Mouse (Mus musculus): ENCODE measurements at regions not wholly inside any gene's neighbourhood (a gene's known extent, or its start where the extent isn't known, plus 50 kb on each side); places are given as distances from the start of the nearest gene placed in this dataset.

DNA sequence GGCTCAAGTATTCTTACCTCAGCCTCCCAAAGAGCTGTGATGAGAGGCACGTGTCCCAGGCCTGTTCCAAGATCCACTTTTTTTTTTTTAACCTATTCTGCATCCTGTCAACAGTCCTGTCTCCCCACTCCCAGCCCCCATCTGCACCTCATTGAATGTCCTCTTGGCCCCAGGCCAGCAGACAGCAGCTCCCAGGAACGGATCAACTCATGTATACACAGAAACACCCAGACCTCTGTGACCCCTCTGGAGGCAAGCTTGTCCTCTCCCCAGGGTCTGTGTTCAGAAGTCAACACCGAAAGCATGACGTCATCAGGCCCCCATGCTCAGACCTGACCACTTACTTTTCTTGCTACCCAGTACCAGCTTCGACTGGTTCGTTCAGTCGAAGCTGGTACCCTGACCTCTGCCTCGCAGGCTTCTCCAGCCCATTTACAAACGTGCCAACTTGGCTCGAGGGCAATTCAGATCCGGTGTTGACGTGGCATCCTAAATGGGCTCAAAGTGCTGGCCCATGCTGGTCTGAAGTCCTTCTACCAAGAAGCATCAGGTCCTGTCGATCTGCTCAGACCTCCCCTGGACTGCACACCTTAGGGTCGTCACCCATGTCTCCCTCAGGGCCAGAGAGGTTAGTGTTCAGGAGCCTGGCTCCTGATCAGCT lies 60.7 kb upstream of the Otos start:
- Histone ChIP-seq H3K36me3 (ENCODE audit: insufficient read depth, low read length) (no peaks in the 10 kb centered on the region), H3K4me3 (ENCODE audit: low read depth, low read length) (no peak overlapping the region), H3K27me3 (replicated peaks; ENCODE audit: insufficient read depth, low read length) (no peaks in the 10 kb centered on the region), H3K27ac (ENCODE audit: low read length) (no peak overlapping the region), H3K4me1 (ENCODE audit: insufficient read depth, low read depth, low read length) (no peaks in the 10 kb centered on the region), H3K9me3 (ENCODE audit: low read length) (no peaks in the 10 kb centered on the region), H3K4me2 (replicated peaks; ENCODE audit: low read depth, low read length) (no peak overlapping the region), H3K9ac (replicated peaks; ENCODE audit: low read depth) (no peak overlapping the region)
- TF ChIP-seq EP300 (IDR thresholded peaks at IDR 0.05) (no peak), CTCF (IDR thresholded peaks at IDR 0.05) (no peak)
- ATAC-seq: no peak
- no peak for DNase-seq (ENCODE audit: low spot score)
- WGBS: 53% methylated on average over 14 of the region's 14 CpGs

DNA sequence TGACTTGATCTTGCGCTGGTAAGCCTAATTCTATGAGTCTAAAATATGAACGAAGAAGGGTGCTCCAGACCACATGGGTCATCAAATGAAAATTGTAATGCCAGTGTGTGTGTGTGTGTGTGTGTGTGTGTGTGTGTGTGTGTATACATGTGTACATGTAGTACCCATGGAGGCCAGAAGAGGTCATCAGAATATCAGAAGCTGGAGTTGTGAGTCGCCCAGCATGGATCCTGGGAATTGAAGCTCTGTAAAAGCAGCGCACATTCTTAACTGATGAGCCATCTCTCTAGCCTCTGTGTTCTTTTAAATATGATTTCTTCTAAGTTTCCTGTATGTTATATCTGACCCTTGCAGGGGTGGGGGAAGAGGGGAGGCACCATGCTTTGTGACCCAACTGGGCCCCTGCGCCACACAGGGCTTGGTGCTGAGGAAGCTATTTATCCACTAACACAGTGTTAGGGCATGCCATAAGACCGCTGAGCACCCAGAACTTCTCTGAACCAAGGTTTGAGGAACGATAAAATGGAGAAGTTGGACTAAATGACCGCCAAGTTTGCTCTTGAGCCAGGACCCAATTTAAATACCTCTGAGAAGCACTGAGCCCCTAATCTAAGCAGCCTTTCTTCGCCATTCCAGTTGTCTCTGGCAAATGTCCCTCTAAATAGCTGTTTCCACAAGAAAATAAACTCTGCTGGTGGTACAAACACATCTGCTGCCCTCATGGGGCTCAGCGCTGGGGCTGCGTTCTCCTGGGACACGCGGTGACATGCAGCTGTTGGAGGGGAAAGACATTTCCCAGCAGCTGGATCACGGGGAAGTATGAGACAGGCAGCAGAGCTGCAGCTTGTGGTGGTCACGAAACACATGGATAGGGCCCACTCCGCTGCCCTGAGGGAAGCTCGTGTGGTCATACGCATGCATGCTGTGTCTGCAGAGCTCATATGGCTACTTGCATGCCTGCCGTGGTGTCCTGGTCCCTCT lies 59.6 kb upstream of the Otos start:
- no peak overlapping the region for H3K9ac ChIP-seq (replicated peaks; ENCODE audit: low read depth)
- DNase-seq (ENCODE audit: low spot score): peak; percentile 32
- H3K4me3 ChIP-seq (ENCODE audit: low read depth, low read length): no peak overlapping the region
- H3K9me3 ChIP-seq (ENCODE audit: low read length): no peaks in the 10 kb centered on the region
- peak; percentile 72 for ATAC-seq
- H3K4me2 ChIP-seq (replicated peaks; ENCODE audit: low read depth, low read length): no peak overlapping the region
- 69% methylated on average over 19 of the region's 19 CpGs for WGBS
- no peaks in the 10 kb centered on the region for H3K4me1 ChIP-seq (ENCODE audit: insufficient read depth, low read depth, low read length)
- H3K27ac ChIP-seq (ENCODE audit: low read length): no peak overlapping the region
- no peaks in the 10 kb centered on the region for H3K27me3 ChIP-seq (replicated peaks; ENCODE audit: insufficient read depth, low read length)
- no peaks in the 10 kb centered on the region for H3K36me3 ChIP-seq (ENCODE audit: insufficient read depth, low read length)
- peak; percentile 40 for TF ChIP-seq CTCF (IDR thresholded peaks at IDR 0.05)
- TF ChIP-seq EP300 (IDR thresholded peaks at IDR 0.05): no peak

DNA sequence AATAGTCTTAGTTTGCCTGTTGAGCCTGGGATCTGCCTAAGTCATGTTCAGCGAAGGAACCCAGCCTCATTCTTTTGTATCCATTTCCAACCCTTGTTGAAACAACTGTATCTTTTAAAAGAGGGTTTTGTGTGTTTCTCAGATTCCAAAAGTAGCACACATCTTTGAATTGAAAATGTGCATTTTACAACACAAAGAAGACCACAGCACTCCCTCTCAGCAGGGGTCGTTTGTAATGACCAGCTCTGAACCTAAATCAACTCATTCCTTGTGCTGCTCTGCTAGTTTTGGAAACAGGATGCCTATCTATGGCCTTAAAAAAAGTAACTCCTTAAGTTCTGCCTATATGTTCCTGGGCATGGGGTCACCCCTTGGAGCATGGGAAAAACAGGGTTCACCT lies 58.8 kb upstream of the Otos start:
- no peak overlapping the region for H3K9ac ChIP-seq (replicated peaks; ENCODE audit: low read depth)
- ATAC-seq (no peak), DNase-seq (ENCODE audit: low spot score) (no peak)
- no peak overlapping the region for H3K4me3 ChIP-seq (ENCODE audit: low read depth, low read length)
- no peak overlapping the region for H3K4me2 ChIP-seq (replicated peaks; ENCODE audit: low read depth, low read length)
- 72% methylated on average over 2 of the region's 2 CpGs for WGBS
- H3K4me1 ChIP-seq (ENCODE audit: insufficient read depth, low read depth, low read length): no peaks in the 10 kb centered on the region
- no peak overlapping the region for H3K27ac ChIP-seq (ENCODE audit: low read length)
- TF ChIP-seq EP300 (IDR thresholded peaks at IDR 0.05): no peak
- no peak for TF ChIP-seq CTCF (IDR thresholded peaks at IDR 0.05)
- H3K36me3 ChIP-seq (ENCODE audit: insufficient read depth, low read length): no peaks in the 10 kb centered on the region
- no peaks in the 10 kb centered on the region for H3K9me3 ChIP-seq (ENCODE audit: low read length)
- H3K27me3 ChIP-seq (replicated peaks; ENCODE audit: insufficient read depth, low read length): no peaks in the 10 kb centered on the region

DNA sequence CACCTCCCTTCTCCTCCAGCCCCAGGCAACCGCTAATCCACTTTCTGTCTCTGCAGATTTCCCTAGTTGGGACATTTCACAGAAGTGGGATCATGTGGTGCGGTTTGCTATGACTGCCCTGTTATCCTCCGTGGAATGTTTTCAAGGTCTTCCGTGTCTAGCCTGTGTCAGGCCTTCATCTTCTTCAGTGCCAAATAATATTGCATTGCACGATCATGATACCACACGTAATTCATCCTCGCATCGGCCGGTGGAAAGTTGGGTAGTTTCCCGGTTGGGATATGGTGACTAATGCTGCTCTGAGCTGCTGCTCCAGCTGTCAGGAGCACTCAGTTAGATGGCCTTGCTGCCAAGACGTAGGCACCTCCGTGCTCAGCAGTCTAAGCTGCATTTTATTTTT lies 55.3 kb upstream of the Otos start:
- H3K9me3 ChIP-seq (ENCODE audit: low read length): no peaks in the 10 kb centered on the region
- no peaks in the 10 kb centered on the region for H3K36me3 ChIP-seq (ENCODE audit: insufficient read depth, low read length)
- 69% methylated on average over 12 of the region's 12 CpGs for WGBS
- H3K9ac ChIP-seq (replicated peaks; ENCODE audit: low read depth): no peak overlapping the region
- TF ChIP-seq EP300 (IDR thresholded peaks at IDR 0.05): no peak
- no peak for TF ChIP-seq CTCF (IDR thresholded peaks at IDR 0.05)
- no peak overlapping the region for H3K4me2 ChIP-seq (replicated peaks; ENCODE audit: low read depth, low read length)
- H3K4me3 ChIP-seq (ENCODE audit: low read depth, low read length): no peak overlapping the region
- ATAC-seq: peak; percentile 58
- H3K27me3 ChIP-seq (replicated peaks; ENCODE audit: insufficient read depth, low read length): no peaks in the 10 kb centered on the region
- DNase-seq (ENCODE audit: low spot score): peak; percentile 40
- H3K27ac ChIP-seq (ENCODE audit: low read length): no peak overlapping the region
- no peaks in the 10 kb centered on the region for H3K4me1 ChIP-seq (ENCODE audit: insufficient read depth, low read depth, low read length)

DNA sequence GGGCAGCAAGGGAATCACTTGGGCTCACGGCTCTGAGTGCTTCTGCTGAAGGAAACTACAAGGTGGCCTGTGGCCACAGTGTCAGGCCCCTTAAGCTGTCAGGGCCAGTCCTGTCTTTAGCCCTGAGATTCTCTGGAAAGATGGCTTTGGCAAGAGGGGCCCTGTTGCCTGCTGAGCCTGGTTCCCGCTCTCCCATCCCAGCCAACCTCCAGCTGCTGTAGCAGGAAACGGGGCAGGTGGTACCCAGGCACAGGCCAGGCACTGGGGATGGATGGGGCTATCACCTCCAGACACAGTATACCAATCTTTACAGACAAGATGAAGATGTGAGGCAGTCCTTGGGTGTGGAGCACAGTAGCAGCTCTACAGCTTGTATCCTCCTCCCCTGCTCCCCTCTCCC lies 54.6 kb upstream of the Otos start:
- 76% methylated on average over 3 of the region's 3 CpGs for WGBS
- H3K4me2 ChIP-seq (replicated peaks; ENCODE audit: low read depth, low read length): no peak overlapping the region

DNA sequence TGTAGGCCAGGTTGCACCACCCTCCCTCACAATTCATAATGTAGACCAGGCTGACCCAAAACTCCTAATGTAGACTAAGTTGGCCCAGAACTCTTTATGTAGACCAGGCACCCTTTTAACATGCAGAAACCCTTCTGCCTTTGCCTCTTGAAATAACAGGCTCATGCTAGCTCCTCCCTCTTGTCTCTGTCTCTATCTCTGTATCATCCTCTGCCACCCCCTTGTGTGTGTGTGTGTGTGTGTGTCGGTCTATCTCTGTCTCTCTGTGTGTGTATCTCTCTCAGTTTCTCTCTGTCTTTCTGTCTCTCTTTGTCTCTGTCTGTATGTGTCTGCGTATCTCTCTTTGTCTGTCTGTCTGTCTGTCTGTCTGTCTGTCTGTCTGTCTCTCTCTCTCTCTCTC lies 51.5 kb upstream of the Otos start:
- 83% methylated on average over 2 of the region's 2 CpGs for WGBS
- DNase-seq (ENCODE audit: low spot score) (no peak), ATAC-seq (no peak)
- H3K27ac ChIP-seq (ENCODE audit: low read length): no peak overlapping the region
- no peak overlapping the region for H3K9ac ChIP-seq (replicated peaks; ENCODE audit: low read depth)
- no peaks in the 10 kb centered on the region for H3K9me3 ChIP-seq (ENCODE audit: low read length)
- no peak for TF ChIP-seq CTCF (IDR thresholded peaks at IDR 0.05)
- no peak for TF ChIP-seq EP300 (IDR thresholded peaks at IDR 0.05)
- no peaks in the 10 kb centered on the region for H3K27me3 ChIP-seq (replicated peaks; ENCODE audit: insufficient read depth, low read length)
- H3K36me3 ChIP-seq (ENCODE audit: insufficient read depth, low read length): no peaks in the 10 kb centered on the region
- H3K4me3 ChIP-seq (ENCODE audit: low read depth, low read length): no peak overlapping the region
- no peaks in the 10 kb centered on the region for H3K4me1 ChIP-seq (ENCODE audit: insufficient read depth, low read depth, low read length)
- H3K4me2 ChIP-seq (replicated peaks; ENCODE audit: low read depth, low read length): no peak overlapping the region

More for the DNA sequence above, 54.6 kb upstream of the Otos start:
- Histone ChIP-seq H3K9me3 (ENCODE audit: low read length) (no peaks in the 10 kb centered on the region), H3K27ac (ENCODE audit: low read length) (no peak overlapping the region), H3K4me3 (ENCODE audit: low read depth, low read length) (no peak overlapping the region), H3K9ac (replicated peaks; ENCODE audit: low read depth) (no peak overlapping the region), H3K4me1 (ENCODE audit: insufficient read depth, low read depth, low read length) (no peaks in the 10 kb centered on the region), H3K36me3 (ENCODE audit: insufficient read depth, low read length) (no peaks in the 10 kb centered on the region), H3K27me3 (replicated peaks; ENCODE audit: insufficient read depth, low read length) (no peaks in the 10 kb centered on the region)
- DNase-seq (ENCODE audit: low spot score) (no peak), ATAC-seq (no peak)
- no peak for TF ChIP-seq EP300 (IDR thresholded peaks at IDR 0.05)
- TF ChIP-seq CTCF (IDR thresholded peaks at IDR 0.05): no peak

Measured in lung, postnatal 0 days (tissue).